In the genomic region with DNA sequence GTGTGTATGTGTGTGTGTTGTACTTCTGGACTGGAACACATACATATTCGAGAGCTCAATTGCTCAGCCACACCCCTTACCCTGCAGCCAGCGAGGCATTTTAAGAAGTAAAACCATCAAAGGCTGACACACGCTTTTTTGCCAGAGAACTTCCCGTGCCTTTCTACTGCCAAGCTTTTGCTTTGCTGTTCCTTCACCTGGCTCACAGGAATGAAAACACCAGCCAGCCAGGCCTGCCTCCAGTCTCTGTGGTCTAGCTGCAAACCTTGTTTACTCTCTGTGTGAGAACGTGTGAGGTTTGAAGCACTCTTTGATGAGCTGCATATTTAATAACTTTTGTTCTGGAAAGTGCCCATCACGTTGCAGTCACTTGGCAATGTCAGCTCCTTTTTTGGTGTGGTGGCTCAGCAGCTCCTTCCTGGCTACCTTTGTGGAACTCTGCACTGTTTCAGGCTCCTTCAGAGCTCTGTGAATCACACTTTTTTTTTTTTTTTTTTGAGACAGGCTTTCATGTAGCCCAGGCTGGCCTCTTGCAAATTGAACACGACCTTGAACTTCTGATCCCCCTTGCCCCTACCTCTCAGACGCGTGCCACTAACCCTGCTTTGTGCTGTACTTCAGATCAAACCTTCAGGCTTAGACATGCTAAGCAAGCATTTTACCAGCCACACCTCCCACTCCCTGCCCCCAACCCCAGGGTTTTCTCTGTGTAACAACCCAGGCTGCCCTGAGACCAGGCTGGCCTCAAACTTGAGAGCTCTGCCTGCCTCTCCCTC, we compare ENCODE assay signal across 11 mouse cellular contexts. TPM values are rescaled to one million over a fixed set of nuclear protein-coding genes. Genes with fewer than 3 reads are reported as not detected.
DNase-seq lines count a peak whose midpoint lies in the region; ATAC-seq and TF ChIP-seq lines count a peak whose summit lies in the region.
"Had no signal": no experiment of that assay in that cellular context is flagged by ENCODE, and none has a peak within 500 bp of the region (broad histone marks: within the 10 kb centered on the region; RNA-seq: fewer than 3 reads in every experiment).

No protein-coding gene starts in this region.

- H3K9ac ChIP-seq in kidney, postnatal 0 days (ENCODE audit: low read depth, low read length), result no peak overlapping the region
- peak overlapping the region; percentile 97 for H3K9ac ChIP-seq in liver, embryonic 13.5 days

- 44% methylated on average over 9 of the region's 9 CpGs for WGBS in kidney, postnatal 0 days
- WGBS in liver, embryonic 13.5 days (ENCODE audit: insufficient replicate concordance), result 35% methylated on average over 9 of the region's 9 CpGs

- H3K9me3 ChIP-seq in kidney, postnatal 0 days (replicated peaks; ENCODE audit: low read length), result no peaks in the 10 kb centered on the region
- no peaks in the 10 kb centered on the region for H3K9me3 ChIP-seq in liver, embryonic 13.5 days (replicated peaks)

- H3K27me3 ChIP-seq in kidney, postnatal 0 days (ENCODE audit: insufficient read depth, low read length), result peaks cover 6% of the 10 kb centered on the region; the same call in 1 of the 2 replicates
- H3K27me3 ChIP-seq in liver, embryonic 13.5 days, result peaks cover 6% of the 10 kb centered on the region

- H3K4me3 ChIP-seq in kidney, postnatal 0 days (replicated peaks; ENCODE audit: low read depth, low read length), result no peak overlapping the region
- peak overlapping the region; percentile 85 for H3K4me3 ChIP-seq in liver, embryonic 13.5 days (replicated peaks)
- H3K4me3 ChIP-seq: layer of hippocampus, adult 2 months had no signal

- no peak for ATAC-seq in kidney, postnatal 0 days (replicated peaks; ENCODE audit: low FRiP score, low read depth)
- ATAC-seq in CD4-positive, CD25-positive, alpha-beta regulatory T cell, adult 4 months, result peak; percentile 38
- no peak for ATAC-seq in liver, embryonic 13.5 days (ENCODE audit: low read depth)

- no peak for TF ChIP-seq CTCF in kidney, postnatal 0 days (IDR thresholded peaks at IDR 0.05; ENCODE audit: low read depth)

- H3K27ac ChIP-seq in kidney, postnatal 0 days, result no peak overlapping the region
- H3K27ac ChIP-seq in liver, embryonic 13.5 days, result peak overlapping the region; percentile 99
- H3K27ac ChIP-seq: layer of hippocampus, adult 2 months had no signal

- H3K4me2 ChIP-seq in kidney, postnatal 0 days (ENCODE audit: low read length), result peak overlapping the region; percentile 91; the same call in 1 of the 2 replicates
- H3K4me2 ChIP-seq in liver, embryonic 13.5 days, result peak overlapping the region; percentile 72

- DNase-seq in kidney, postnatal 0 days (ENCODE audit: low spot score), result no peak
- DNase-seq in kidney, postnatal 14 days, result no peak
- peak; percentile 89 for DNase-seq in R1 (ENCODE audit: low read depth, low spot score)
- no peak for DNase-seq in liver, embryonic 13.5 days
- DNase-seq in left cerebral cortex, adult 18-20 months (ENCODE audit: low spot score in 2 of 2), result no peak
- DNase-seq in adrenal gland, adult (ENCODE audit: inconsistent age in 2 of 2, low spot score in 1 of 2), result no peak
- DNase-seq in adrenal gland, postnatal 10 days, result no peak
- DNase-seq: heart, postnatal 36 days had no signal

- peaks cover 14% of the 10 kb centered on the region; the same call in 1 of the 2 replicates for H3K4me1 ChIP-seq in kidney, postnatal 0 days (replicated peaks; ENCODE audit: insufficient read depth, low read length)
- H3K4me1 ChIP-seq in liver, embryonic 13.5 days (replicated peaks), result peaks cover 40% of the 10 kb centered on the region

- H3K36me3 ChIP-seq in kidney, postnatal 0 days (ENCODE audit: insufficient read depth, low read length), result no peaks in the 10 kb centered on the region
- peaks cover 11% of the 10 kb centered on the region for H3K36me3 ChIP-seq in liver, embryonic 13.5 days

RNA-seq across cellular contexts. Expression of a gene that starts 0.6 kb away (rescaled TPM):
- 8.3 and 8.5 TPM in 2 replicates for polyA plus RNA-seq in kidney, postnatal 0 days (2015; fragmentation: Nextera tagmentation; extraction: Ambion mirVana)
- polyA plus RNA-seq in CD4-positive, CD25-positive, alpha-beta regulatory T cell, adult 4 months (2017; shearing (Covaris generic)), result 1 to 10 TPM; 3.8 to 4.7 TPM
- polyA plus RNA-seq in liver, embryonic 13.5 days (2015; fragmentation: Nextera tagmentation; extraction: Ambion mirVana), result 138 and 178 TPM in 2 replicates
- under 1 TPM; 0.21 to 0.23 TPM for total RNA-seq in left cerebral cortex, adult 18-20 months (2021)
- total RNA-seq in adrenal gland, postnatal 10 days (2021), result 1 to 10 TPM; 7.9 to 8.0 TPM
- total RNA-seq: monocyte, adult 5-6 weeks had no signal

RNA-seq across cellular contexts. Expression of a gene that starts 11.2 kb away (rescaled TPM):
- 63.6 and 71.1 TPM in 2 replicates for polyA plus RNA-seq in kidney, postnatal 0 days (2015; fragmentation: Nextera tagmentation; extraction: Ambion mirVana)
- 10 to 100 TPM; 34.7 to 40.8 TPM for polyA plus RNA-seq in CD4-positive, CD25-positive, alpha-beta regulatory T cell, adult 4 months (2017; shearing (Covaris generic))
- polyA plus RNA-seq in liver, embryonic 13.5 days (2015; fragmentation: Nextera tagmentation; extraction: Ambion mirVana), result 46.8 and 51.5 TPM in 2 replicates
- total RNA-seq in left cerebral cortex, adult 18-20 months (2021), result 10 to 100 TPM; 46.9 to 57.8 TPM
- 10 to 100 TPM; 66.0 to 69.7 TPM for total RNA-seq in adrenal gland, postnatal 10 days (2021)

RNA-seq across cellular contexts. Expression of a gene that starts 15.6 kb away (rescaled TPM):
- polyA plus RNA-seq in kidney, postnatal 0 days (2015; fragmentation: Nextera tagmentation; extraction: Ambion mirVana), result 0.36 and 0.37 TPM in 2 replicates
- polyA plus RNA-seq in CD4-positive, CD25-positive, alpha-beta regulatory T cell, adult 4 months (2017; shearing (Covaris generic)), result not detected
- 0.23 and 0.24 TPM in 2 replicates for polyA plus RNA-seq in liver, embryonic 13.5 days (2015; fragmentation: Nextera tagmentation; extraction: Ambion mirVana)
- not detected for total RNA-seq in left cerebral cortex, adult 18-20 months (2021)
- total RNA-seq in adrenal gland, postnatal 10 days (2021), result 10 to 100 TPM in 1 of 2 experiments, 1 to 10 TPM in 1; 3.8 to 21.0 TPM
- total RNA-seq: heart, postnatal 36 days; layer of hippocampus, adult 2 months; monocyte, adult 5-6 weeks had no signal

RNA-seq across cellular contexts. Expression of a gene that starts 39.4 kb away (rescaled TPM):
- 30.5 and 33.9 TPM in 2 replicates for polyA plus RNA-seq in kidney, postnatal 0 days (2015; fragmentation: Nextera tagmentation; extraction: Ambion mirVana)
- 100 to 1,000 TPM in 1 of 2 experiments, 10 to 100 TPM in 1; 89.3 to 121 TPM for polyA plus RNA-seq in CD4-positive, CD25-positive, alpha-beta regulatory T cell, adult 4 months (2017; shearing (Covaris generic))
- polyA plus RNA-seq in liver, embryonic 13.5 days (2015; fragmentation: Nextera tagmentation; extraction: Ambion mirVana), result 404 and 444 TPM in 2 replicates
- total RNA-seq in left cerebral cortex, adult 18-20 months (2021), result 1 to 10 TPM; 8.2 to 8.5 TPM
- 10 to 100 TPM; 29.5 to 31.3 TPM for total RNA-seq in adrenal gland, postnatal 10 days (2021)

RNA-seq across cellular contexts. Expression of a gene that starts 48.5 kb away (rescaled TPM):
- 1.1 and 1.3 TPM in 2 replicates for polyA plus RNA-seq in kidney, postnatal 0 days (2015; fragmentation: Nextera tagmentation; extraction: Ambion mirVana)
- polyA plus RNA-seq in CD4-positive, CD25-positive, alpha-beta regulatory T cell, adult 4 months (2017; shearing (Covaris generic)), result not detected
- polyA plus RNA-seq in liver, embryonic 13.5 days (2015; fragmentation: Nextera tagmentation; extraction: Ambion mirVana), result not detected in 2 replicates
- total RNA-seq in left cerebral cortex, adult 18-20 months (2021), result 10 to 100 TPM; 91.9 to 95.9 TPM
- total RNA-seq in adrenal gland, postnatal 10 days (2021), result 1 to 10 TPM; 1.3 to 2.1 TPM
- total RNA-seq: monocyte, adult 5-6 weeks had no signal

Comparison
In these comparisons a context has a peak if more than half of its experiments do, and no peak if none do; other contexts are left out.
1. RNA of a gene that starts 0.6 kb away (polyA plus RNA-seq): 138 to 178 TPM in liver, embryonic 13.5 days; 8.3 to 8.5 TPM in kidney, postnatal 0 days and 3.8 to 4.7 TPM in CD4-positive, CD25-positive, alpha-beta regulatory T cell, adult 4 months; every median in the first group is over 10 times any median in the second.